Mouse (Mus musculus) brain, embryonic 14.5 days (tissue): Measurements from ENCODE around the gene Rpf1.

ENCODE experiments used
- CTCF ChIP-seq: fragments of 200-500 bp; IDR thresholded peaks from 2 replicates; pipeline ENCODE4 v1.5.1; 2012; ENCODE audit warnings: inconsistent platforms, mild to moderate bottlenecking, moderate library complexity, borderline replicate concordance; ENCODE audit not compliant: insufficient read depth, insufficient read length; ENCODE audit errors: extremely low read depth
- POLR2A ChIP-seq: fragments of 200-500 bp; IDR thresholded peaks from 2 replicates; pipeline ENCODE4 v1.6.1; 2012; ENCODE audit warnings: mild to moderate bottlenecking, inconsistent platforms, borderline replicate concordance; ENCODE audit not compliant: poor library complexity, insufficient read depth, insufficient read length, severe bottlenecking; ENCODE audit errors: extremely low read depth

- TF ChIP-seq CTCF (no peak), POLR2A (no peak)
Observed at GRCm38 (mm10) chr3:146473741-146474140, 47.5 kb downstream of the Rpf1 start.
